Mouse (Mus musculus): ENCODE results near the gene Sema6d.

The Sema6d gene

DNA sequence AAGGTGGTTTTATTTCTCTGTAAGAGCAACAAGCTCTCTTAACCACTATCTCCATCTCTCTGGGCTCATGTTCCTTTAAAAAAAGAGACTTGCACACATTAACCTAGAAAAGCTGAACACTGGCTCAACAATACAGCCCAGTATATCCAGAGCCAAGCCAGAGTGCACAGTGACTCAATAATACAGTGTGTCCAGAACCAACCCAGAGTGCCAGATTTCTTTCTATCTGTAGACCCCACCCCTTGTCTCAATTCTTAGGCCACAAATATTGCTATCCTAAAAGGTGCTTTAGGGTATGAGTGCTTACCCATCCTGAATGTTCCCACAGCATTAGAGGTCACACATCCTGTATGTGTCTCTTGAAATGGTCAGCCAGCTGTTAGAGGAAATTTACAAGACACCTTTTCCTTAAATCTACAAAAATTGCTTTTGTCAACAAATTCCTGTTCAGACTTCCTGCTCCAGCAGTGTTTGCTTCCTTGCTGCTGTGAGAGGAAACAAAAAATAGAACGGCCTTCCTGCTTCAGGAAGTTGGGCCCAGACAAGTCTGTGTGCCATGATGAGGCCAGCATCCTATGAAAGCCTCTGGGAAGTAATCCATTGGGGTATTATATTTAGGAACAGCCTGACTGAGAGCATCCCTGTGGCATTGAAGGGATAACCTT is 465.1 kb downstream of the Sema6d start:
- no peak for DNase-seq (ENCODE audit: extremely low spot score)

DNA sequence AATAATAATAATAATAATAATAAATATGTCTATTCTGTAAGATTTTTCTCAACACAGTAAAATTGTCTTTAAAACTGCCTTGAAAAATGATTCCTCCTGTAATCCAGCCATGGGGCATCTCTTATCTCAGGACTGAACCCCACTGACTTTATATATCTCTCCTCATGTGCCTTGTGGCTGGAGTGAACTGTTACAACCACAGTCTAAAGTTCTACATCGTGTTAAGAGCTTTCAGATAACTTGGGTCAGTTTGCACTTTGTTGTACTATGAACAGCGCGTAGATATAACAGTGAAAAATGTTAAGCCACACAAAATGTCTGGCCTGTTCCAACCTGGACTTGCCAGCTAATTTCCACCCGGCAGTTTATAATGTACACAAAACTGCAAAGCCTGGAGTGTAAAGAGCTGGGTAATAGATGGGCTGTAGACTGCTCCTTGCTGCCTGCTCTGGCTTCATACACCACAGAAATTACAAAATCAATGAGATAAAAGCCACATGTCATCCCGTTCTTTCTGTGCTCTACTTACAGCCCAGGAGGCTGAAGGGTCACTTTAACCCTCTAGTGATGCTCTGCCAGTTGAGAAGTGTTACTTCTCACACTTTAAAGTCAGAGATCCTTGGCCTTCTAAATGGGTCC is 467.2 kb downstream of the Sema6d start:
- no peak for DNase-seq (ENCODE audit: extremely low spot score)

DNA sequence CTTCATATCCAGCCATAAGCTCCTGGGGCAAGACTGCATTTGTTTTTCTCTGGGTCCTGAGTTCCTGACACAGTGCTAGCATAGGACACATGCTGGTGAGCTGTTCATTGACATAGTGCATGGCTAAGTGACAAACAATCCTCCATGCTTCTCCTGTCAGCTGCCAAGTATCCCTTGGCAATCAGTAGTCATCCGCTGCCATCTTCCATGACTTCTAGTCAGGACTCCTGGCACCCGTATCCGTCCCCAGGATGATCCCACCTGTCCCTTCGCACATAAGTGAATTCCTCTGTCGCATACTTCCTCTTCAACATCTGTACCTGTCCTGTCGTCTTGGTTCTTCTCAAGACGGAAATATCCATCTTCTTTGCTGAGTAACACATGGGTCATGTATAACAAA is 468.3 kb downstream of the Sema6d start:
- no peak for DNase-seq (ENCODE audit: extremely low spot score)

DNA sequence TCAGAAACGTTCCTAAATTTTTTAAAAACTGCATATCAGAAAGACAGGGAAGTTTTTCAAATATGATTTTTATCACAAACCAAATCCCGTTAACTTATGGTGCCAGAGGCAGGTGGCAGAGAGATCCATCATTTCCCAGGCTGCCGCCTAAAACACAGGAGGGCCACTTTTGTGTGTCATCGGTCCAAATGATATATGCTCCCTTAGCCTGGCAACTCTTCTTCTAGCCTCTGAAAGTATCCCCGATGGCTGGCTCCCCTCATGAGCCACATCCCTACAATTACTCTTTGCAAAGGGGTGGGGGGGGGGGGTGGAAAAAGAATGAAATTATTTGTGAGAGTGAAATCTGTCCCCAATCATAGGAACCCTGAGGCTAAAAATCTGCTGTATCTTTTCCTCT is 471.9 kb downstream of the Sema6d start:
- no peak for DNase-seq (ENCODE audit: extremely low spot score)

DNA sequence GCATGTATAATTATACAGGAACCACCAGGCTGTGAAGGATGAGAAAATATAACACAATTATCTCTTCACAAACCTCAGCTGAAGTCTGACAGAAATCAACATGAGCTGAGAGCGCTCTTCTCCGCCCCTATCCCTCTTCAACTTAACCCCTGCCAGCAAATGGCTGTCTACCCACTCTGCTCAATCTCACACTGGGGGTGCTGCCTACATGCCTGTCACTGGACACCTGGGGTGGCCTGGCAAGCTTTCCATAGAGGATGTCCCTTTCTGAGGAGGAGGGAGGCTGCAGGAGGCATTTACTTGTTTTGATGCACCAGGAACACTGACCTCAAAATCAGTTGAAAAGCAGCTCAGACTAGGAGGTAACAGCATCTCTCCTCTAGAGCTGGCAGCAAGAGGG is 472.3 kb downstream of the Sema6d start:
- no peak for DNase-seq (ENCODE audit: extremely low spot score)

DNA sequence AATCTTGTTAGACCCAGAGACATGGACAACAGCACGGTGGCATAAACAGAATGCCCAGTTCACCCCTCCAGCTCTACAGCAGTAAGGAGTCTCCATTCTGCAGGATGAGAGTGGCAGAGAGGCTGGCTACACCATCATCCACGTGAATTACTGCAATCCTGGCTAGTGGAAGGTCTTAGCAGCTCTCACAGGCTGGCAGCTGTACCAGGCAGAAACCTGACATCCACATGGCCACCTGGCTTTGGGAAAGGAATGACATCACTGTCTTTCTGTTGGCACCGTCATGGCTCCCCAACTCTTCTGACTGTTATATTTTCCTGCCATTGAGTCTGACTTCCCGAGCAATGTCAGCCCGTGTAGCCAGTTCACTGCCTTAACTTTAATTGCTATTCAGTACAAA is 474.0 kb downstream of the Sema6d start:
- DNase-seq (ENCODE audit: extremely low spot score): no peak

DNA sequence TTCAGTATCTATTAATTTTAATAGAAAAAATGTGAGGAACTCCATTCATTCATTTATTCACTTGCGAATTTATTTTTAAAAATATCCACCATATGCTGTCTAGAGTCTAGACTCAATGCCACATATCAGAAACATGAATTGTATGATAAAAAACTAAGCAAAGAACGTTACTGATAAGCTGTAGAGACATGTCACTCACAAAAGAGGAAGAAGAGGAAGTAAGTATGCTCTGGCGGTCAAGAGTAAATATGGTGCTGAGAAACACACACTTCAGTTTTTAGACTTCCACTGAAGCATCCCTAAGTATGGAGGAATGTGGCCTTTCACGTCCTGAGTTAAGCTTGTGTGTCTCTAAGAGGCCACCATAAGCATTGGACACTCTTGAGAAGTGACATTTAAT is 484.0 kb downstream of the Sema6d start:
- DNase-seq (ENCODE audit: extremely low spot score): no peak

DNA sequence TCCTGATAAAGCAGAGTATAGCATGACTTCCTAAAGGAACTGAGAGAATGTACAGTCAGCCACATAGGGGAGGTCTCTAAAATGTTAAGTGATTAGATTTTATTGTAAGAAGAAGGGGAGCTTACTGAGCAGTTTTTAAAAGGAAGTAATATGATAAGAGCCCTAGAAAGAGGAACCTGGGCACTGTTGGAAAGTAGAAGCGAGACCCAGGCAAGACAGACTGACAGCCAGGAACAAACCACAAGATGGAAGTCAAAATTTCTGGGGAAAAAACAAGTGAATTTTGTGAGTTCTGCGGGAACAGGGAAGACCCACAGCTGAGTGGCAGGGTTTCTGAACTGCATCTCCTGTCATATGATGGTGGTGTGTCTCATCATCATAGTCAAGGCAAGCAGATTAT is 486.3 kb downstream of the Sema6d start:
- DNase-seq (ENCODE audit: extremely low spot score): no peak

DNA sequence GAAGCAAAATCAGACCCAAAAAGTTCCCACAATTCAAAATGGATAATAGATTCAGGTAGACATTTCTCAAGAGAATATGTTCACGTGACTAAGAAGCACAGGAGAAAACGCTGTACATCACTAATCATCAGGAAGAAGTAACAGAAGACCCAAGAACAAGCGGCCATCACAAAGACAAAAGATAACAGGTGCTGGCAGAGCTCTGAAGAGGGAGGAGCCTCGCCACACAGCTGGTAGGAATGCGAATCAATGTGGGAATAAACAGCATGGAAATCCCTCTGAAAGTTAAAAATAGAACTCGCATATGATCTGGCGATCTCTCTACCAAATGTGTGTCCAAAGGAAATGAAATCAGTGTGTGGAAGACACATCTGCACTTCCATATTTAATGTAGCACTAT is 493.8 kb downstream of the Sema6d start:
- DNase-seq (ENCODE audit: extremely low spot score): no peak

DNA sequence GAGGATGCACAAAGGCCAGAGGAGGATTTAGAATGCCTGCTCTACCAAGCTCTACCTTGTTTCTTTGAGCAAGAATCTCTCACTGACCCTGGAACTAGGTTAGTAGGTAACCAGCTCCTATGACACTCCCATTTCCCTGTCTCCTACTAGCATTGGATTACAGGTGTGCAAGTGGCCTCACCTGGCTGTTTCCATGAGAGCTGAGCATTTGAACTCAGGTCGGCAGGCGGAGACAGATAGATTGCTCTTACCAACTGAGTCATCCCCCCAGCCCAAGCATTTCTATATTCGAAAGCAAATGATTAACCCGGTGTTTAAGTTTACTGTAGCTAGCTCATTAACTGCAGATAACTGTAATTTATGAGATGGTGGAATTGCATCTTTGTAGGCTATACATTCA is 503.0 kb downstream of the Sema6d start:
- no peak for DNase-seq (ENCODE audit: extremely low spot score)

DNA sequence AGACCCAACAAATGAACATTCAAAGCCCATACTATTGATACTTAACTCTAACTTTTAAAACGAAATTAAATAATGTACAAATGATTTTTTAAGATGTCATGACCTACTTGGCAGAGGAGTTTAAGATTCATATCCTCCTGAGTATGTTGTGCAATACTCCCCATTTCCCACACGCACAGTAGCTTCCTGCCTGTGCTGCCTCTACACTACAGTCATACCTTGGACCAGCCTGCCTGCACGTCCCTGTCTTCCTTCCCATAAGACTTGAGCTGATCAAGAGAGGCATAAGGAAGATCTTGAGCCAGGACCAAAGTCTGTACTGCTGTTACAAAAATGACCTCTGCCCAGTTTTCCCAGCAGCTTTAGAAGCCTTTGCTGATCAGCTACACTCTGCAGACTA is 509.2 kb downstream of the Sema6d start:
- no peak for DNase-seq (ENCODE audit: extremely low spot score)

DNA sequence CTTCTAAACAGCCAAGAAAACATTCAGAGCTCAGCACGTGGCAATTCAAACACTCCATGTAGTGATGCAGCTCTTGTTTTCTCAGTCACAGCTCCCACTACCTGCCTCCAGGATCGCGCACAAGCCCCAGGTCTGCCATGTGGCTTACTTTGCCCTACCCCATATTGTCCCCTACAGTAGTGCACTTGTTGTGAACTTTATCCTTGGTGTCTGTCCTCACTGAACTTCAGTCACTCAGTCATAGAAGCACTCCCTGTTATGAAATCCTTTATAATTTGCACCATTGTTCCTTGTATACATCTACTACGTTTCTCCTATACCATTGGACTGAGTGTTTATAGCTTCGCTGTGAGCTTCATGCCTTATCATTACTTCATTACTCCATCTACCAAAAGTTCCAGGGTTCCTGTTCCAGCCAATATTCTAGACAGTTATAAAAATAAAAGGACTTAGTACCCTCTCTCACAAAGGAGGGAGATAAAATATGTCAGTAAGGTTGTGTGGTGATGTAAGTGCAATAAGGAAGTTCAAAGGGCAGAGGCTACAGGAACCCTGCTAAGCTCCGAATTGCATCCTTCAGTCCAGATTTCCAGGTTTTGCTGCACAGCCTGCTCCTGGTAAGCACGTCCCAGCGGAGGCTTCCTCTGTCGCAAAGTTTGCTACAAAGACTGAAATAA is 512.1 kb downstream of the Sema6d start:
- no peak for DNase-seq (ENCODE audit: extremely low spot score)

DNA sequence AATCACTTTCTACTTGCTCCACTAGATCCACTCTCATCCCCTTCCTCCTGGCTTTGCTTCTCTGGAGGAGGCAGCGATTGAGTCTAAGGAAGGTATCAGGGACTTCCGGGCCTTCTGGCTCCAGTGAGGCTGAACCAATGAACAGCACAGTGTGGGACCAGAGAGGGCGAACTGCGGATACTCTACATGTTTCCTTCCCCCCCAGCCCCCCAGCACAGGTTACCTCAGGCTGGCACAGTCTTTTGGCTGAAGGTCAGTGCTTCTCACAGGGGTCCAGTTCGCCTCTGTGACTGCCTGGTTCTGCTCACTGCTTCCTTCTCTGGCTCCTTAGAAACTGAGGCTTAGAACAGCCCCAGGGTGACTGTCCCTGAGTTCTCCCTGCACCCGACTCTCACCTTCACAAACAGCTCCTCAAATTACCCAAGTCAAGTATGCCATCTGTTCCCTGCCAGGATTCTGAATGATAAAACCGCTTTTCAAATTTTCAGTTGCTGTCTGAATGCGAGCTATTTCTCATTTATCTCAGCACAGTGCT is 512.7 kb downstream of the Sema6d start:
- DNase-seq (ENCODE audit: extremely low spot score): no peak

DNA sequence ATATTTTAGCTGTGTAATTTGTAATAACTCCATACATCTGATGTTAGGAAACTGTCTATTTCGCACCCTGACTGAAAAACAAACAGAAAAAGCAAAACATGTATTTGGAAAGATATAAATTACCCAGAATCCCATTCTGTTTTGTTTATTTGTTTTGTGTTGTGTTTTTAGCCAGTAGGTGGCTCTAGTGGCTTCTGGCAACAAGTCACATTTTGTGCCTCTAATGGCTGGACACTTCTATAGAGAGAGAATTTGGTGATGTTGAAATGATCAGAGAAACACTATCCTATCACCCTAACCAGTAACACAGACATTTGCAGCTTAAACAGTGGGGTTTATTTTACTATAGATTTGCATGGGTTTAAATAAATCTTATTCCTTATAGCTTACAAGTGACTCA is 515.6 kb downstream of the Sema6d start:
- DNase-seq (ENCODE audit: extremely low spot score): no peak

DNA sequence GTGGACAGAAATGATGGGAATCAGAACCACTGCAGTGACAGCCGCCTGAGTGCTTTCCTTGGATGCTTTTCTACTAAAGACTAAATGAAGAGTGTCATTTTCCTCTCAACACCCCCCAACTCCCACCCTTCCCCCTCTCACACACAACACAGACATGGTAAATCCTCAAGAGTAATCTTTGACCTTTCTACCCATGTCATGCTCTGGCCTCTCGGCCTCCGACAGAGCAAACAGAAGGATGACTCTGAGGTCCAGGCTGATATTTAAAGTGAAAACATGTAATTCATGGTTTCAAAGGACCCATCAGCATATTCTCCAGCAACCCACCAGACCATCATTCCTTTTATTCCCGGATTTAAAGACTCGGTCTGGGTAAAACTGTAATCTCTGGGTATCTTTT is 518.2 kb downstream of the Sema6d start:
- no peak for DNase-seq (ENCODE audit: extremely low spot score)

DNA sequence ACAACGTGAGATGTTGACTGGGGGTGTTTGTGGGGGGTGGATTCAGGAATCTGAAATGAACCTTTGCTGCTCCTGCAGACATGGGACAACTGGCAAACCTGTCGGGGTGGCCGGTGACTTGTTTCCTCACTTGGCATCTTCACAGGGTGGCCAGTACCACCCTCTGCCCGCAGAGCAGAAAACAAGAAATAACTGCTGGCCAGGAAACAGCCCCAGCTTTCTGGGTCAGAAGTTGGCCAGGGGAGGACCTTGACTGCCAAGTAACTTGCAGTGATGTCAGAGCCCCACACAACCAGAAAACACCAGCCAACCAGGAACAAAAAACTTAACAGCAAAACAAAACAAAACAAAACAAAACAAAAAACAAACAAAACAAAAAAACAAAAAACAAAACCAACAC is 518.8 kb downstream of the Sema6d start:
- no peak for DNase-seq (ENCODE audit: extremely low spot score)

DNA sequence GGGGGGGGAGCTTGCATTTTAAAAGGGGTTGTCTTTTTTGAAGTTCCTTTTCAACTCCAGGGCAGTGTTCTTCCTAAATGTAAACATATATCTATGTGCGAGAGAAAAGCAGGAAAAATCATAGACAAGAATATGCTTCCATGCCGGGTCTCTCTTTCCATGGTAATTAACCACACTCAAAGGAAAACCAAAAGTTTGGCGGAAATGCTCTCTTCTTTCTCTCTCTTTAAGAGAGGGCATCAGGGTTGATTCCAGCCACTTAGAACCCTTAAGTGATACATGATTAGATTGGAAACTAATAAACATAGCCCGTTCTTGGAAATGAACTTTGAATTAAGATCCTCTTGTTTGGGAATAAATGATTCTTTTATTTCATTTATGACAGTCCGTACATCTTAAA is 519.2 kb downstream of the Sema6d start:
- DNase-seq (ENCODE audit: extremely low spot score): no peak

DNA sequence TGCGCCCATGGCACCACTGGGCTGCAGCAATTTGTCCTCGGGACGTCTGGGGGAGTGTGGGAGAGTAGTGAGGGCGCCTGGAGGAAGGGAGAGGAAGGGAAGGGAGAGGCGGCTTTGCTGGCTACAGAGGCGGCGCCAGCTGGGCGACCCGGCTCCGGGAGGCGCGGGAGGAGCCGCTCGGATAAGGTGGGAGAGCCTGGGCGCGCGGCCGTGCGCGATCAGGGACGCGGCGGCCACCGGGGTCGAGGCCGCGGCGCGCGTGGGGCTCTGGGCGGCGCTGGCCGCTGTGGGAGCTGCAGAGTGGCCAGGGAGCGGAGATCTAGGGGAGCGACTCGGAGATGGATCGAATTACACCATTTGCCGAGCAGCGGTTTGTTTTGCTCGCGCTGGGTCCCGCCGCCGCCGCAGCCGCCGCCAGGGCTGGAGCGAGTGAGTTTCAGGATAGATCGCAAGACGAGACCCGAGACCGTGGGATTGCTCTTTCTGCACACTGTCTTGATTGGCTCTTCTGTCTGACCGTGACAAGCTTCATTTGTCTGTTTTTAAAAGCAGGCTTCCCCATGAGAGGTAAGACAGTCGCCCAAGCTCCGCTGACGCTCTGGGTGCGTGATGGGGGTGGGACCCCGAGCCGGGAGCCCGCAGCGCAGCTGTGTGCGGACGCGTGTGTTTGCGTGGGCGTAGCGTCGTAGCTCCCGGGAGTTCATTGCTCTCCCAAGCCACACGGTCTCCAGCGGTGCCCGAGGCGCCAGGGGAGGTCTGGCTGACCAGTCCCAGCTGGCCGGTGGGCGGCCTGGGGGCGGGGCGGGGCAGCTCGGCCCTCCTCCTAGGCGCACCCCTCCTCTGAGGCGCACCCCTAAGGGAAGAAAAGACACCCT is 520.2 kb downstream of the Sema6d start:
- DNase-seq (ENCODE audit: extremely low spot score): peak; percentile 86

DNA sequence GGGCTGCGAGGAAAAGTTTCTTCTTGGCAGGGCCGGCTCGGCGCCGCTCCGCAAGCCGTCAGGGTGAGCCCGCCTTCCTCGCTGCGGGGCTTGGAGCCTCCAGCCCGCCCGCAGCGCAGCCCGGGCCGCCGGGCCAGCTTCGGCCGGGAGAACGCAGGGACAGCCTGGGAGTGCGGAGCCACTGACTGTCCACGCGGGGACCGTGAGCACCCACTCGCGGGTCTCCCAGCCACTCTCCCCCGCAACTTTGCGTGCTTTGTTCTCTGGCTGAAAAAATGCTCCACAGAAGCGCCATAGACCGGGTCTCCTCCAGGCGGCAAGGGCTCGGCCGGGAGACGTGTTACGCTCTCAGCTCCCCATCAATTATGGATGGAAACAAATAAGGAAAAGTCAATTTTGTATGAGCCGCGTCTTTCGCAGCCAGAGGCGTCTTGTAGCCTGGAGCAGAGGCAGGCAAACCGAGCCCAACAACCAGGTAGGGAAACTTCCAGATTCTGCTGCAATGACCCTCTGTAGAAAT is 520.9 kb downstream of the Sema6d start:
- peak; percentile 81 for DNase-seq (ENCODE audit: extremely low spot score)

DNA sequence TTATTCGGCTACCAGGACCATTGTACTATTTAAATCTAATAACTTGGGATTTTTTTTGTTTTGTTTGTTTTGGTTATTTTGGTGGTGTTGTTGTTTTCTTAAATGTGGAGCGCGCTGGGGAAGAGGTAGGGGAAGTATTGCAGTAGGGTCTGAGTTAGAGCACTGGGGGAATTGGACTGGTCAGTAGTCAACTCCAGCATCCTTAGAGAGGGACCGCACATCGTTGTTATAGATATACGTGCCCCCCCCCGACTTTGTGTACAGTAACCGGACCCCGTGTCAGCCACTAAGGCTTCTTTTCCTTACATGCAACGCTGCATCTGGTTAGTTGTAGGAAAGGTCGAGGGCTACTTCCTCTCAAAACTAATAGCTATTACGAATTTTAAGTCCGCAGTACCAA is 521.5 kb downstream of the Sema6d start:
- DNase-seq (ENCODE audit: extremely low spot score): peak; percentile 26

DNA sequence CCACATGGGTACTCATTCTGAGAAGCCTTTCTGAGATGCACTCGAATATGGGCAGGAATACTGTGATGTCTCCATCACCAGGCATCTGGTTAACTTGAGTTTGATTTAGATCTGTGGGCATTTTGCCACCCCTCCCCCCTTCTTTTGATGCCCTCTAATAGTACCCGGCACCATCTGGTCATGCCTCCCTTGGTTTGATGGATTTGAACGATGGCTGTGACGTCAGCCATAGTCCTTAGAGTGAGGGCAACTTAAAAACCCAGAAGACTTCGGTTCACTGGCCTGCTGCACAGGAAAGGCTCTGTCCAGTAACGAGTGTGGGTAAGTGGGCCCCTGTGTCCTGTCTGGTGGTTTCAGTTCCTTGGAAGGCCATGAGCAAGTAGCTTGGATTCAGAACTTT is 522.5 kb downstream of the Sema6d start:
- DNase-seq (ENCODE audit: extremely low spot score): peak; percentile 24
